Mouse (Mus musculus) ES-E14 (cell line): ENCODE measurements around the gene Arhgap45. TPM values are rescaled to one million over a fixed set of nuclear protein-coding genes. Genes with fewer than 3 reads are reported as not detected.

Experiments
- DNase-seq: peaks from one replicate; pipeline ENCODE4 v3.0.0-alpha.2; 2013; ENCODE audit warnings: low read depth, low spot score
- H3K27ac ChIP-seq: 2 replicates; pipeline ENCODE4 v1.5.1; 2012; ENCODE audit warnings: low read depth, mild to moderate bottlenecking, low read length, moderate library complexity, mixed read lengths; ENCODE audit not compliant: poor library complexity, insufficient read depth, severe bottlenecking
- H3K36me3 ChIP-seq: 2 replicates; pipeline ENCODE4 v1.6.1; 2012; ENCODE audit warnings: mild to moderate bottlenecking, low read length, moderate library complexity, mixed read lengths; ENCODE audit not compliant: control insufficient read depth, poor library complexity, insufficient read depth, severe bottlenecking
- H3K4me1 ChIP-seq, 2 experiments: fragments of 150-350 bp in 1 of 2; sonication (generic) in 1 of 2; 2 replicates each; pipeline ENCODE4 v1.6.1; 2012; ENCODE audit warnings: low read length in 2 of 2, mild to moderate bottlenecking in 1 of 2, mixed read lengths in 1 of 2; ENCODE audit not compliant: control insufficient read depth in 2 of 2, insufficient read depth in 2 of 2, poor library complexity in 1 of 2
- H3K4me3 ChIP-seq, 2 experiments: fragments of 150-350 bp in 1 of 2; sonication (generic) in 1 of 2; 2 replicates each; pipeline ENCODE4 v1.5.1; 2012; ENCODE audit warnings: low read length in 2 of 2, low read depth in 1 of 2, mild to moderate bottlenecking in 1 of 2, mixed read lengths in 1 of 2; ENCODE audit not compliant: insufficient read depth in 1 of 2, poor library complexity in 1 of 2, severe bottlenecking in 1 of 2
- H3K9ac ChIP-seq: 2 replicates; pipeline ENCODE4 v1.6.1; 2012; ENCODE audit warnings: low read depth, mild to moderate bottlenecking, low read length, mixed read lengths; ENCODE audit not compliant: poor library complexity, insufficient read depth, severe bottlenecking
- H3K9me3 ChIP-seq: fragments of 150-350 bp; sonication (generic); 2 replicates; pipeline ENCODE4 v1.6.1; 2012; ENCODE audit warnings: low read depth, mild to moderate bottlenecking, low read length; ENCODE audit not compliant: control insufficient read depth, insufficient read depth
- CHD2 ChIP-seq: IDR thresholded peaks from 2 replicates; pipeline ENCODE4 v1.6.1; 2014; ENCODE audit warnings: mild to moderate bottlenecking, low read depth, low read length, inconsistent platforms
- HCFC1 ChIP-seq: IDR thresholded peaks from 2 replicates; pipeline ENCODE4 v1.6.1; 2012; ENCODE audit warnings: low read length, inconsistent platforms, borderline replicate concordance; ENCODE audit not compliant: insufficient read depth
- MAFK ChIP-seq: IDR thresholded peaks from 2 replicates; pipeline ENCODE4 v1.6.1; 2014; ENCODE audit warnings: mild to moderate bottlenecking, low read depth, low read length, inconsistent platforms; ENCODE audit not compliant: insufficient read depth
- ZC3H11A ChIP-seq: IDR thresholded peaks from 2 replicates; pipeline ENCODE4 v1.6.1; 2012; ENCODE audit warnings: low read depth, mild to moderate bottlenecking, inconsistent platforms, low read length, borderline replicate concordance
- ZNF384 ChIP-seq: IDR thresholded peaks from 2 replicates; pipeline ENCODE4 v1.6.1; 2012; ENCODE audit warnings: low read depth, low read length, inconsistent platforms
- in situ Hi-C, 2 experiments: fragments of 600-800 bp; cut with MboI; formaldehyde crosslinking; loops; one replicate each; pipeline ENCODE4 v1.15.1; 2025; ENCODE audit warnings: low sequenced_read_pairs in 2 of 2, inconsistent platforms in 1 of 2; ENCODE audit not compliant: unreplicated experiment in 2 of 2
- total RNA-seq: library from RNA; depleted of rRNA; stranded (reverse); fragments of 300-350 nt; gene quantifications from 2 replicates; pipeline ENCODE4 v1.2.3, GENCODE M21; 2012

Gene Arhgap45
- total RNA-seq, 1 experiment: 17.0 TPM

DNA sequence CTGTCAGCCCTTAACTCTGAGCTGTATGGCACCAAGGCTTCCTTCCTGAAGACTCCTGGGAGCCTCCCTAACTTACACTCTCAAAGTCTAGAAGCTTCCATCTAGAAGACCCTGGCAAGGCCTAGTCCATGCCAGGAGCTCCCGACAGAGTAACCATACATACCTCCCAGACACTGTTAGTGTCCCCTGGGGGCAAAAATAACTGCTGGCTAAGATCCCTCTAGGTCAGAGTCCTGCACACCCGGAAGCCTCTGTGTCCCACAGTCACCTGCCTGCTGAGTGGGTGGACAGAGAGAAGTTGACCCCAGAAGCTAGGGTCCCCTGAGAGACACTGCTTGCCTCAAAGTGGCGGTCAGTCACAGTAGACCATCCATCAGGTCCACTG lies 55.1 kb downstream of the Arhgap45 start:
- H3K4me1 ChIP-seq: peaks cover 6 to 24% of the 10 kb centered on the region in 2 experiments; a peak in 3 of 4 replicates
- in situ Hi-C loops: no loop called here
- TF ChIP-seq CHD2 (no peak), MAFK (no peak), HCFC1 (no peak), ZC3H11A (no peak), ZNF384 (no peak)

GRCm38 (mm10) chr10:80072623-80073489 lies 56.4 kb downstream of the Arhgap45 start:
- no peaks in the 10 kb centered on the region for H3K9me3 ChIP-seq
- H3K36me3 ChIP-seq: peaks cover 16% of the 10 kb centered on the region; the same call in 1 of the 2 replicates
- peaks cover 6 to 24% of the 10 kb centered on the region in 2 experiments; a peak in 3 of 4 replicates for H3K4me1 ChIP-seq
- H3K27ac ChIP-seq: no peak overlapping the region
- TF ChIP-seq MAFK (no peak), HCFC1 (no peak), ZNF384 (no peak), ZC3H11A (no peak), CHD2 (no peak)
- H3K9ac ChIP-seq: no peak overlapping the region
- H3K4me3 ChIP-seq: no peak overlapping the region
- no peak for DNase-seq
- in situ Hi-C loops: no loop called here

More for the DNA sequence above, 55.1 kb downstream of the Arhgap45 start:
- no peak for DNase-seq
- Histone ChIP-seq H3K27ac (no peak overlapping the region), H3K9me3 (no peaks in the 10 kb centered on the region), H3K36me3 (peaks cover 19% of the 10 kb centered on the region; the same call in 1 of the 2 replicates), H3K4me3 (no peak overlapping the region), H3K9ac (no peak overlapping the region)

DNA sequence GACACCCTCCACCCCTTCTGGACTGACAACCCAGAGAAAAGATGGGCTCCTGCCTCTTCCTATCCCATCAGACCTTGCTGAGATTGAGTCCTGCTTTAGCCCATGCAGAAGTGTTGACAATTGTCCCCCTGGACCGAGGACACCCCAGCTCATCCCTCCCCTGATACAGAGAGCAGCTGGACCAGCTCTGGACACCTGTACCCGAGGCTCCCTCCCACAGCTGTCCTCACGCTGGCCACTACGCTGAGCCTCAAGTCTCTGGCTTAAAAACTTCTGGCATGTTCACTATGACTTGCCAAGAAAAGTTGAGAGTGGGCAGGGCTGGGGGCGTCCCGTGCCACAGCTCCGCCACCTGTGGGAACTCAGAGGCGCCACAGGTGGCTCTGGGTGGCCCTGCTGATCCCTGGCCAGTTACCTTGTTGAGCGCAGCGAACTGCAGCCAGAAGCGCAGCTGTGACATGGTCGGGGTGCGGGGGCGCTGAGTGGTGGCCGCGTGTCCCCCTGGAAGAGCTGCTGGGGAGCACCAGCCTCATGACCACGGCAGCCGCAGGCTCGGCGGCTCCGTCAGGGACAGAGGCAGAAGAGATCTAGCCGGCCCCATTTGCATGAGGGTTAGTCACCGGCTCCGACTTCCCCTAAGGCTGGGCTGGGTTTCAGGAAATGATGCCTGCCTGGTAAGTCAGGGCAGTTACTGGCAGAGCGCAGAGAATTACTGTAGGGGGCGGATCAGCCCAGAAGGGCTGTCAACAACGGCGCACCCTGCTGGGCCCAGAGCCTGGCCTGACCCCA lies 58.6 kb downstream of the Arhgap45 start:
- DNase-seq: peak; percentile 56
- peak overlapping the region; percentile 54 to 65; a peak in 3 of 4 replicates for H3K4me3 ChIP-seq
- peak overlapping the region; percentile 44; the same call in 1 of the 2 replicates for H3K27ac ChIP-seq
- H3K9me3 ChIP-seq: no peaks in the 10 kb centered on the region
- in situ Hi-C loops: no loop called here
- peaks cover 6 to 30% of the 10 kb centered on the region in 2 experiments; a peak in 3 of 4 replicates for H3K4me1 ChIP-seq
- TF ChIP-seq ZNF384 (no peak), HCFC1 (no peak), ZC3H11A (no peak), MAFK (no peak), CHD2 (no peak)
- H3K9ac ChIP-seq: peak overlapping the region; percentile 69
- H3K36me3 ChIP-seq: peaks cover 16% of the 10 kb centered on the region; the same call in 1 of the 2 replicates

GRCm38 (mm10) chr10:80075924-80076323 lies 59.5 kb downstream of the Arhgap45 start:
- H3K27ac ChIP-seq: peak overlapping the region; percentile 20; the same call in 1 of the 2 replicates

More at GRCm38 (mm10) chr10:80075924-80076323, 59.5 kb downstream of the Arhgap45 start:
- in situ Hi-C loops: no loop called here
- Histone ChIP-seq H3K36me3 (peaks cover 23% of the 10 kb centered on the region; the same call in 1 of the 2 replicates), H3K4me3 (no peak overlapping the region), H3K4me1 (peaks cover 6 to 33% of the 10 kb centered on the region in 2 experiments; a peak in 3 of 4 replicates), H3K9ac (no peak overlapping the region), H3K9me3 (no peaks in the 10 kb centered on the region)
- no peak for DNase-seq
- TF ChIP-seq HCFC1 (no peak), ZNF384 (no peak), ZC3H11A (no peak), MAFK (no peak), CHD2 (no peak)
